Mouse (Mus musculus): ENCODE measurements around the gene Drd2.

Drd2 gene

DNA sequence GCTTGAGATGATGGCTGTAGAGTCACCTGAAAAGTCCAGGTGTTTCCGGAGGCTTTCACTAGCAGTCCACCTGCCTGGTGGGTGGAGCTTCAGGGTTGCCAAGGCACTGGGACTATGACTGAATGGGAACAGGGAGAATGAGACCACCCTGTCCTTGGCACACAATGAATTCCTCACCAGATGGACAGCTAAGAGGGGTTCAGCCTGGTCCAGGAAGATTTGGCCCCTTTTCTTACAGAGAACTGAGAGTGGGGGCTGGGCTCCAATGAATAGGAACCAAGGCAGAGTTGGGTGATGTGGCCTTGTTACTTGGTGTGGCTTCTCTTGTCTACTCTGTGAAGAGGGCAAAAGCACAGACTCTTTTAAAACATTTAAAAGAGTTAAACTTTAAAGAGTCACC, 112.0 kb downstream of the Drd2 start:
- DNase-seq (ENCODE audit: low spot score), result no peak

DNA sequence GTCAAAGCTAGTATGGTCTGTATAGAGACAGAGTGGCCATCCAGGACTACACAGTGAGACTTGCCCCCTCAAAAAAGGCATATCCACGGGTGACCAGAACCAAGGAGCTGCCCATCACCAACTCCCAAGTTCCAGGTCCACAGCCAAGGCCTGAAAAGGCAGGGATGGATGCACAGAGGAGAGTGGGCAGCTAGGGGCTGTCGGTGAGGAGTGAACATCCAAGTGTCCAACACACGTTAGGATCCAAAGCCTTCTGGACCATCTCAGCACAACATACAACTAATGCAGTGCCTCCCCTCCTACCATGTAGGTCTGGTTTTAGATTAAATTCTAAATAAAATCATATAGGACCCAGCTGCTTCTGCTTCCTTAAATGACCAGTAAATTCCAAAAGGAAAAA, 115.7 kb downstream of the Drd2 start:
- no peak for DNase-seq (ENCODE audit: low spot score)

Measured in yolk sac, embryonic 10.5 days (tissue).